Mouse (Mus musculus) olfactory bulb, adult 2 months (tissue): Measurements from ENCODE around the gene Gm28048. TPM values are rescaled to one million over a fixed set of nuclear protein-coding genes. Genes with fewer than 3 reads are reported as not detected.

ENCODE experiments used
- H3K27ac ChIP-seq: fragments of 200-500 bp; 2 replicates; pipeline ENCODE4 v1.5.1; 2012; ENCODE audit warnings: low read depth, low read length; ENCODE audit not compliant: insufficient read depth
- H3K4me1 ChIP-seq: fragments of 200-500 bp; 2 replicates; pipeline ENCODE4 v1.6.1; 2012; ENCODE audit warnings: low read length; ENCODE audit not compliant: control insufficient read depth, insufficient read depth
- H3K4me3 ChIP-seq: fragments of 200-500 bp; 2 replicates; pipeline ENCODE4 v1.5.1; 2012; ENCODE audit warnings: mild to moderate bottlenecking, low read depth, low read length, moderate library complexity; ENCODE audit not compliant: insufficient read depth
- CTCF ChIP-seq: fragments of 200-500 bp; IDR thresholded peaks from 2 replicates; pipeline ENCODE4 v1.5.1; 2012; ENCODE audit warnings: low read depth, mild to moderate bottlenecking, low read length, moderate library complexity; ENCODE audit not compliant: insufficient read depth
- POLR2A ChIP-seq: fragments of 200-500 bp; IDR thresholded peaks from 2 replicates; pipeline ENCODE4 v1.6.1; 2012; ENCODE audit warnings: mild to moderate bottlenecking, low read depth, low read length, moderate library complexity; ENCODE audit not compliant: insufficient read depth
- WGBS: fragments of 180-500 bp; shearing (Covaris S2); methylation state at CpG from one replicate; pipeline ENCODE4 v1.1.7; 2018; 5-methylcytosine and 5-hydroxymethylcytosine counted together
- polyA plus RNA-seq: library from polyadenylated mRNA; stranded (reverse); fragments of >200 nt; gene quantifications from 2 replicates; pipeline ENCODE4 v1.2.4, GENCODE M21; 2012; ENCODE audit warnings: low replicate concordance; ENCODE audit not compliant: missing spikeins, insufficient read depth, insufficient read length

Gm28048 gene
- polyA plus RNA-seq, 1 experiment: not detected

DNA sequence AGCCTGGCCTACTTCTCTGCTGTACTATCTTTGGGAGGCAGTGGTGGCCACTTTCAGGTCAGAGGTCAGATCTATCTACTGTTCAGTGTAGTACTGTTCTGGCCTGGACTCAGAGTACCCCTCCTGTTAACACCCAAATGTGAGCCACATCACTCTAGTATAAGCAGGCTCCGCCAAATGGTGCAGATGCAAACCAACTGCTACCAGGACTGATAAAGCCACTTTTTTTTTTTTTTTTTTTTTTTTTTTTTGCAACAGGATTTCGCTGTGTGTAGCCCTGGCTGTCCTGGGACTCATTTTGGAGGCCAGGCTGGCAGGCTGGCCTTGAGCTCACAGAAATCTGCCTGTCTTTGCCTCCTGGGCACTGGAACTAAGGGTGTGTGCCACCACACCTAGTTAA is 42.9 kb downstream of the Gm28048 start:
- Histone ChIP-seq H3K4me1 (no peaks in the 10 kb centered on the region), H3K27ac (no peak overlapping the region), H3K4me3 (no peak overlapping the region)
- 85% methylated on average over 2 of the region's 2 CpGs for WGBS
- TF ChIP-seq CTCF (no peak), POLR2A (no peak)

DNA sequence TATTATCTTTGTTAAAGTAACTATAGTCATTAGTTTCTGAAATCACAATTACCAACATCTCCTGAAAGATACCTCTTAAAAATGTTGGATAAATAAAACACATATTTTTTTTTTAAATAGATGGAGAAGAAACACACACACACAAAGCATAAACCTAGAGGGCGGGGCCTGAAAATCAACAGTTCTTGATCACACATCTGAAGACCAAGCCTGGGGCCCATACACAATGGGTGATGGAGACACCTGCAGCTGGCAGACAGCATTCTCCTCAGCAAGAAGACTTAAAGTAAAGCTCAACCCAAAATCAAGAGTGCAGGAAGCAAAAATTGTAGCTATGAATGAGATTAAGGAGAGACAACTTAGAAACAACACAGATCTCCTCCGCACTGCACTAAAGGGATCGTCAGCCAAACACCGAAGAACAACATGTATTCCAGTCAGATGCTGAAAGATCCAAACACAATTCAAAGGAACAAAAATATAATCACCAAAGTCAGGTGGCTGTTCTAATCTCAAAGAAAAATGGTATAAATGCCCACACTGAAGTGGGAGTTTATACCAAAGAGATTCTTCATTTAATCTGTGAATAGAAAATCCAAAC is 44.1 kb downstream of the Gm28048 start:
- H3K27ac ChIP-seq: no peak overlapping the region
- 91% methylated on average over 4 of the region's 4 CpGs for WGBS
- H3K4me3 ChIP-seq: no peak overlapping the region
- H3K4me1 ChIP-seq: no peaks in the 10 kb centered on the region
- no peak for TF ChIP-seq CTCF
- no peak for TF ChIP-seq POLR2A

DNA sequence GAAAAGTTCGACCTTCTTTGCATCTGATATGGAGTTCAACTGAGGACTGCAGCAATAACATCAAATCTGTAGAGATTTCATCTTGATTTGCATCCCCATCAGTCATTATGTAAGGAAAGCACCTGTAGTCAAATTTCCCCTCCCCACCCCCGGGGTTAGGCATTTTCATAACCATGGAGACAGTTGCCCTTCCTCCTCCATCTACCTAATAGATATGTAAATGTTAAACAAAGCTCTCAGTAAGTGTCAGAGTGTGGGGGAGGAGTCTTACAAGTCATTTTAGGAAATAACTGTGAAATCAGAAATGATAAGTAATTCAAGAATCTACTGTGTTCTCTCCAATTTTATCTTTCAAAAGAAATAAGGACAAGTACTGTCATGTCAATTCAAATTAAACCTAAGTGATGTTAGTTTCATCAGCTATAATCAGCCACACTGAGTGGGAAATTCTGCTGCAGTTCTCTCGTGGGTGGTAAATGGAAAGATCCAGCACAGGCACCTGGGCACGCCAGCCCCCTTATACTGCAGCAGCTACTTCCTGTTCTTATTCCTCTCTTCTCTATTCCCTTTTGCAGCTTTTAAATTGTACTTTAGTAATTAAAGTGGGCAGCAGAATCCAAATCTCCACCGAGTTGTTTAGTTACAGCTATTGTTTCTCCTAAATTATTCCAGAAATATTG is 45.3 kb downstream of the Gm28048 start:
- 39% methylated on average over 5 of the region's 5 CpGs for WGBS
- no peak overlapping the region for H3K27ac ChIP-seq
- H3K4me3 ChIP-seq: no peak overlapping the region
- TF ChIP-seq POLR2A (no peak), CTCF (no peak)
- H3K4me1 ChIP-seq: no peaks in the 10 kb centered on the region

DNA sequence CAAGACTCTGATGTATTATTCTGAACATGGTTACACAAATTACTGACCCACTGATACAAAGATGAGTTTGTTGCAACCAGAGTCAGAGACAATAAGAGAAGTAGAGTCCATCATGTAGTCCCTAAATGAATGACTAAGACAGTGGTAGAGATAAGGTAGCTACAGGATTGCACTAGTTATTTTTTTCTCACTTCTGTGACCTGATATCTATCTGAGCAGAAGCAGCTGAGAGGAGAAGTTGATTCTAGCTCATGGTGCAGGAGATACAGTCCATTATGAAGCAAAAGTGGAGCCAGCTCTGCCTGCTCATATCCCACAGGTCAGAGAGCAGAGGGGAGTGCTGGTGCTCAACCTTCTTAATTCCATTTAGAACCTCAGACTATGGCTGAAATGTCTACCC is 49.7 kb downstream of the Gm28048 start:
- no peak overlapping the region for H3K27ac ChIP-seq
- H3K4me1 ChIP-seq: peaks cover 8% of the 10 kb centered on the region
- H3K4me3 ChIP-seq: no peak overlapping the region
- TF ChIP-seq CTCF: no peak
- TF ChIP-seq POLR2A: no peak

DNA sequence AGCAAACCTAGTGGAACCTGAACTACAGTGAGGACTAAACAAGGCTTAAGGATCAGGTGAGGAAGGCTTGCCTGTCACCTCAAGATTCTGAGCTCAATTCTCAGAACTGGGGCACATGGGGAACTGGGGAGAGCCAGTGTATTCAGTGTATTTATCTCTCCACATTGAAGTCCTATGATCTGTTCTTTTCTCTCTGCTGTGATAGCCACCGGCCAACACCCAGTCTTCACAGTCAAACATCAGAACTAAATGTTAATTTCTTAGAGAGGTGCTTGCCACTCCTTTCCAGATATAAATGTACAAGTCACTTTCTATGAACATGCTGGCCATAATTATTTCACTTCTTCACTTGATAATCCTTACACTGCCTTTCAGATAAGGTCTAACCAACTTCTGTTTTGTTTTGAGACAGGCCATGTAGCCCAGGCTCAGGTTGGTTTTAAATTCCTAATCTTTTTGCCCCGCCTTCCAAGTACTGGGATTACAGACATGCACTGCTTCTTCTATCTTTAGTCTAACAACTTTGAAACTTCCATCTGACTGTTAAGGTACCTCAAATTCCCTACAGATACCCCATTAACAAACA is 50.5 kb downstream of the Gm28048 start:
- Histone ChIP-seq H3K4me3 (no peak overlapping the region), H3K4me1 (peaks cover 8% of the 10 kb centered on the region), H3K27ac (no peak overlapping the region)
- TF ChIP-seq CTCF (no peak), POLR2A (no peak)
- WGBS: 100% methylated on average over 2 of the region's 2 CpGs

DNA sequence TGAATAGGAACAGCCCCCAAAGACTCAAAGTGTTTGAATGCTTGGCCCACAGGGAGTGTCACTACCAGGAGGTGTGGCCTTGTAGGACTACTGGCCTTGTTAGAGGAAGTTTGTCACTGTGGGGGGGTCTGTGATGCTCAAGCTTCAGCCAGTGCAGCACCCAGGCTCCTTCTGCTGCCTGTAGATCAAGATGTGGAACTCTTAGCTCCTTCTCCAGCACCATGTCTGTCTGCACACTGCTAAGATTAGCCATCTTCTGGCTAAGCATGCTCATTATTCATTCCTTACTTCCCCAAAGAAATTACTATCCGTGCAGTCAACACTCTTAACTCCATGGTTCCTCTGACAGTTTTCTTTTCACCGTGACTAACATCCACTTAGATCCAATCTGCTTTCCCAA is 51.8 kb downstream of the Gm28048 start:
- TF ChIP-seq POLR2A: no peak
- TF ChIP-seq CTCF: no peak
- Histone ChIP-seq H3K4me3 (no peak overlapping the region), H3K4me1 (peaks cover 8% of the 10 kb centered on the region), H3K27ac (no peak overlapping the region)
- WGBS: 35% methylated on average over 2 of the region's 2 CpGs

DNA sequence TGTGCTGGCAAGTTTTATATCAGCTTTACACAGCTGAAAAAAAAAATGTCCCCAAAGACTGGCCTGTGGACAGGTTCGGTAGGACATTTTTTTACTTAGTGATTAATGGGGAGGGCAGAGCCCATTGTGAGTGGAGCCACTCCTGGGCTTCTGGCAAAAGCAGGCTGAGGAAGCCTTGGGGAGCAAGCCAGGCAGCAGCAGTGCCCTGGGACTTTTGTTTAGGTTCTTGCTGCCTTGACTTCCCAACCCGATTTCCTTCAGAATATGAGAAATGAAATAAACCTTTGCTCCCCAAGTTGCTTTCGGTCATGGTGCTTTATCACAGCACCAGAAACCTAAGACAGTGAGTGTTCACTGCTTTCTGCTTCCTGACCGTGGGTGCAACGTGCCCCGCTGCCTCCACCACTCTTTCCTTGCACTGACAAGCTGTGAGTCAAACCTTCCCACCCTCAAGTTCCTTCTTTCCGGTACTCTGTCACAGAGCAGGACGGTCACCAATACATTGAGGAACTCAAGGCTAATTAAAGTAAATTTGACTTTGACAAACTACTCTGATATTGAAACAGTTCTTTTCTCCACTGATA is 53.2 kb downstream of the Gm28048 start:
- WGBS: 71% methylated on average over 8 of the region's 8 CpGs
- H3K27ac ChIP-seq: no peak overlapping the region
- H3K4me3 ChIP-seq: no peak overlapping the region
- H3K4me1 ChIP-seq: peaks cover 8% of the 10 kb centered on the region
- no peak for TF ChIP-seq CTCF
- no peak for TF ChIP-seq POLR2A

DNA sequence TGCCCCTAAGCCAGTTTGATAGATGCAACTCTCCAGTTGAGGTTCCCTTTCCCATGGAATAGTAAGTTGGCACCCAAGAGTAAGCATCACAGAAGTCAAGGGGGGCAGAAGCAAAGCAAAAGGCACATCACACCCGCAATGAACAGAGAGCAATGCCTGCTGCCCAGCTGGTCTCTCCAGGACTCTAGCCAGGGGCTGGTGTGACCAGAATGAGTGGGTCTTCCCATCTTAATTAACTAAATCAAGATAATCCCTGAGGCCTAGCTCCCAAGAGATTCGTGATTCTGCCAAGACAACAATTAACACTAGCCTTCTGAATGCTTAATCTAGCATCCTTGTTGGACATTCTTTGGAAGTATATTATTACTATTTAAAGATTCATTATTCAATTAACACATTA is 58.3 kb downstream of the Gm28048 start:
- 67% methylated on average over 2 of the region's 2 CpGs for WGBS
- Histone ChIP-seq H3K27ac (no peak overlapping the region), H3K4me3 (no peak overlapping the region), H3K4me1 (peaks cover 1% of the 10 kb centered on the region; the same call in 1 of the 2 replicates)
- TF ChIP-seq CTCF (no peak), POLR2A (no peak)

DNA sequence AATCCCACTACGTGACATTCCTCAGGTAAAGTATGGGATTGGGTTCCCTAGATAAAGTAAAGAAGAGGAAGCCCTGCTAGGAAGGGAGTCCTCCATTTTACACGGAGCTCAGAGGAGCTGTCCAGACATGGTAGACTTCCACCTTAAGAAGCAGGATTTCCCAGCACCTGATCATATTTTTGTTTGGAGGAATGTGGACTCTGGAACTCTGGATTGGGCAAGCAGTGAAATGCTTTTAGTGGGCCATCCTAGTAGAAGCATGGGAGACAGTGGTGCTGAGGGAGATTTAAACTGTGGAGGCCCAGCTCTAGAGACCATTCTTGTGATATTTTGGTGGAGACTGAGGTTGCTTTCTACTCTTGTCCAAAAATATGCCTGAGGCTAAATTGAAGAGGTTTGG is 59.3 kb downstream of the Gm28048 start:
- H3K27ac ChIP-seq: no peak overlapping the region
- 99% methylated on average over 2 of the region's 2 CpGs for WGBS
- no peaks in the 10 kb centered on the region for H3K4me1 ChIP-seq
- no peak overlapping the region for H3K4me3 ChIP-seq
- TF ChIP-seq CTCF (no peak), POLR2A (no peak)
